Mouse (Mus musculus) layer of hippocampus, postnatal 25 days (tissue): ENCODE results near the gene Sprr2i. TPM values are rescaled to one million over a fixed set of nuclear protein-coding genes. Genes with fewer than 3 reads are reported as not detected.

Experiments used
- DNase-seq, 2 experiments: peaks; one replicate each; pipeline ENCODE4 v3.0.0; 2022; ENCODE audit warnings: mixed read lengths in 2 of 2, low spot score in 1 of 2; ENCODE audit errors: extremely low spot score in 1 of 2
- total RNA-seq, 2 experiments: library from RNA; stranded (reverse); gene quantifications; 2 replicates each; pipeline ENCODE4 v1.2.3; 2021

The Sprr2i gene
- not detected for total RNA-seq

DNA sequence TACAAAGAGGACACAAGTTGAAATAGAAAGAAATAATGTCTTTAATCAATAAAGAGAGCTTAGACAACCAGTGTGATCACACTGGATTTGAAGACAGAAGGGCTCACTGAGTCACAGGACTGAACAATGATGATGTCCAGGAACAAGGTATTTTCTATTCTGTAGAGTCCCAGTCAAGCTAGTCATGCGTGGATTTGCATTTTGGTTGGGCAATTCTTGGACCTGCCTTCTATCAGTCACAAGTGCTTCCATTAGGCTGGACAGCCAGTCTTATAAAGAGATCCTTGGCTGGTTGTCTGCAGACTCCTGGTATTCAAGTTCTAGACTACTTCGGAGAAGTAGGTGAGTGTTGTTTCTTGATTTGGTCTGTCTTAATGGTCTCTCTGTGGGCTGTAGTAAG, at the start of gene Sprr2i:
TSS of gene Sprr2i (plus strand) at position 301 of the 400 bp plus-strand sequence.
- DNase-seq = no peak

DNA sequence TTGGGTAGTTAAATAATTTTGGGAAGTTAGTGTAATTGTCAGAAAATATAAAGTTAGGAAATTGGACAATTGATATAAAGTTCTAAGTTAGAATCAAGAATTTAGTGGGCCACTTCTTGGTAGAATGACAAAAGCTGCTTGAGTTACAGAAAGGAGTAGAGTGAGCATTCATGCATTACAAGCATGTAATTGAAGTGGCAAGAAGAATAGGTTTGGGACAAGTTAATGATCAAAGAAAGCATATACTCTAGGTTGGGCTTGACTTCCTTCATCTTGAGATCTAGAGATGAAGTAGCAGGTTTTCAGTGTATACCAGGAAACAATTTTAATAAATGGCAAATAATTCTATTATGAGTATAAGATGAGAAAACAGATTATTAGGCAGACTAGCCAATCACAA, 46.2 kb upstream of the Sprr2i start:
- DNase-seq = no peak

DNA sequence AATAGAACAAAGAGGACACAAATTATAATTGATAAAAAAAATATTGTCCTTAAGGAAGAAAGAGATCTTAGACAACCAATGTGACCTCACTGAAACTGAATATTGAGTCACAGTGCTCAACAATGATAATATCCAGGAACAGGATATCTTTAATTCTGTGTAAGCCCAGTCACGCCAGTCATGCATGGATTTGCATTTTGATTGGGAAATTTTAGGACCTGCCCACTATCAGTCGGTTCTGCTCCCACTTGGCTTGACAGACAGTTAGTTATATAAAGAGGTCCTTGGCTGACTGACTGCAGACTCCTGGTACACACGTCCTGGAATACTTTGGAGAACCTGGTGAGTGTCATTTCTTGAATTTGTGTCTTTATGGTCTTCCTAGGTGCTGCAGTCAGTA, 42.9 kb upstream of the Sprr2i start, which contains the start of gene Sprr2f:
TSS of gene Sprr2f (plus strand) at position 301 of the 400 bp plus-strand sequence.
- no peak for DNase-seq

DNA sequence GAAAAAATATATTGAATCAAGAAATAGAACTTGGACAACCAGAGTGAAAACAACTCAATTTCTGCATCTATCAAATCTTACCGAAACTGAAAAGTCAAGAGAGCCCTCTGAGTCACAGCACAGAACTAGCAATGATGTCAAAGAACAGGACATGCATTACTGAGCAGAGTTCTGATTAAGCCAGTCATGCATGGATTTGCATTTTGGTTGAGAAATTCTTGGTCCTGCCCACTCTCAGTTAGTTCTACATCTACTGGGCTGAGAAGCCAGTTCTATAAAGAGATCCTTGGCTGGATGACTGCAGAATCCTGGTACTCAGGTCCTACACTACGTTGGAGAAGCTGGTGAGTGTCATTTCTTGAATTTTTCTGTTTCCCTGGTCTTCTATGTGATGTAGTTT, 34.2 kb upstream of the Sprr2i start:
- no peak for DNase-seq

GRCm38 (mm10) chr3:92385385-92385784, 22.4 kb upstream of the Sprr2i start, which contains the start of gene Sprr2h:
TSS of gene Sprr2h (plus strand) at chr3:92385685.
- no peak for DNase-seq

DNA sequence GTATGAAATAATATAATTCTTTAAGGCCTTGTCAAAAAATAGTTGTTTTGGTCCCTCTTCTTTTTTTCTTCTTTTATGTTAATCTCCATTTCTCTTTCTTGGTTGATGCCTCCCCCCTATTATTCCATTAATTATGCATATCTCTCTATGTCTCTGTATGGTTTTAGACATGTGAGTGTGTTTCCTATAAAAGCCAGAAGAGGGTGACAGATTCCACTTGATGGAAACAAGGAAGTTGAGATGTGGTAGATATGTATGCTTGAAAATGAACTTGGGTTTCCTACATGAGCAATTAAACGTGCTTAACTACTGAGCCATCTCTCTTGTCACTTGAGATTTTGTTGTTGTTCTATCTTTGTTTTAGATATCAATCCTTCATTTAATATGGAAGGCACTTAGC, 13.5 kb upstream of the Sprr2i start:
- DNase-seq = no peak

DNA sequence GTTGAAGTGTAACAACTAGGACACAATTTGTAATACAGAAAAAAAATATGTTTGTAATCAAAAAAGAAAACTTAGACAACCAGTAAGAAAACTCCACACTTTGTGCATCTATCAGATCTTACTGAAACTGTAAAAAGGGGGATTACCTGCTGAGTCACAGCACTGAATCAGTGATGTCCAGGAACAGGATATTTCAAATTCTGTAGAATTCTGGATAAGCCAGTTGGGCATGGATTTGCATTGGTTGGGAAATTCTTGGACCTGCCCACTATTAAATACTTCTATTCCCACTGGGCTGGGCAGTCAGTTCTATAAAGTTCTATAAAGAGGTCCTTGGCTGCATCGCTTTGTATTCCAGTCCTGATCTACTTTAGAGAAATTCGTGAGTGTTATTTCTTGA, 10.0 kb downstream of the Sprr2i start, which contains the start of gene Sprr2j-ps:
TSS of gene Sprr2j-ps (plus strand) at position 301 of the 400 bp plus-strand sequence.
- DNase-seq = no peak

GRCm38 (mm10) chr3:92429323-92429722, 21.5 kb downstream of the Sprr2i start, which contains the start of gene Gm9774:
TSS of gene Gm9774 (minus strand) at chr3:92429423.
- DNase-seq = no peak

DNA sequence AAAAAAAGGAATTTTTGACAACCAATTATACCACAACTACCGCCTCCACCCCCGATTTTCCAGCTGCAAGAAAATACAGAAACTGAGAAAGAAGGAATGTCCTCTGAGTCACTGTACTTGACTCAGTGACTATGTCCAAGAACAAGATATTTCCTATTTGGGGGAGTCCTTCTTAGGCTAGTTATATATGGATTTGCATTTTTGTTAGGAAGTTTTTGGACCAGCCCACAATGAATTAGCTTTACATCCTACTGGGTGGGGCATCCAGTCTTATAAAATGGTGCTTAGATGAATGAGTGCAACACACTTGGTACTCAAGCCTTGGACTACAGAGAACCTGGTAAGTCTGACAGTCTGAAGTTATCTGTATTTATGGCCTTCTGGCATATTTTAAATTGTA, 24.5 kb downstream of the Sprr2i start, which contains the start of gene Sprr2k:
TSS of gene Sprr2k (plus strand) at position 301 of the 400 bp plus-strand sequence.
- DNase-seq = no peak

DNA sequence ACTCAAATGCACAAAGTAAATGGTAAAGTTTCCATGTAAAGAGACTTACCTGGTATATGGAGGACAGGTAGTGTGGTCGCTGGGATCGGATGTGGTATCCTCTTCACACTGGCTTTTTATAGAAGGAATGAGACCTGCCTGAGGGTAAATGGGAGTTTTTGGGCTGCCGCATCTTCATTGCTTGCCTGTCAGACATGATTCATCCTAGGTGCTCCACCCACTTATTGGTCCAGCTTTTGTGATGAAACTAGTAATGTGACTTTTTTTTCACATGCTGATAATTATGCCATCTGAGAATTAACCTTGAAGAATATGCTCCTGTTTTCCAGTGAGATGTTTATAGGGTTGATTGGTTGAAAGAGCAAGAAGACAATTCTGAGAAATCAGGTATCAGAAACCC, 30.9 kb downstream of the Sprr2i start, which contains the start of gene Sprr1b:
TSS of gene Sprr1b (minus strand) at position 101 of the 400 bp plus-strand sequence.
- DNase-seq = no peak

DNA sequence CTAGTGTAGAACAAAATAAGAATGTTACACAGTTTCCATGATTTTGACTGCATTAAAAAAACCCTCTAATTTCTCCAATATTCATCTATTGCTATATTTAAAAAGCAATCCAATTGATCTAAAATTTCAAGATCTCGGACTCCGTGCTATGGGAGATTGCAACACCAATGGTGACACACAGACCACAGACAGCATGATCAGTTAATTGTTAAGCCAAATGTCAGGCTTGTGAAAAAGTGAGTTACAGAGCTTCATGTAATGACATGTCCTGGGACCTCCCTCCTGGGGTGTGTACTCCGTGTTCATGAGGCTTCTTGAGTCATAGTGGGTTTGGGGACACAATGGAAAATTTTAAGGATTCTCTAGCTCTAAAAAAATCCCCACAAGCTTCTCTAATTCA, 32.4 kb downstream of the Sprr2i start:
- DNase-seq = no peak

DNA sequence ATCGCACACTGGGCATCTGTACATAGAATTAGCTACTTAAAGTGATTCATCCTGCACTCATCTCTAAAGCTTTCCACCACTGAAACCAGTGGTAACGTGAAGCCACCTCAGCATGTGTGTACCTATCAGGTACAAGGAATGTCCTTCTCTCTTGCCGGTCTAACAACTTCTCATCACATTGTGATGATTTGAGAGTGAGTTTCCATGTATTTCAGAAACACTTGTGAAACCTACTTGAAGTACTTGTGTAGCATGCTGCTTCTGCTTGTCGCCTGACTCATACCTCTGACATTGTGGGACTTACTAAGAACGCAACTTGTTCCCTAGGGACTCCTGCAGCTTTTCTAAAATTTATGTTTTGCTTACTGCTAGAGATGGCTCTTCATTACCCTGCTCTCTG, 47.4 kb downstream of the Sprr2i start:
- no peak for DNase-seq

DNA sequence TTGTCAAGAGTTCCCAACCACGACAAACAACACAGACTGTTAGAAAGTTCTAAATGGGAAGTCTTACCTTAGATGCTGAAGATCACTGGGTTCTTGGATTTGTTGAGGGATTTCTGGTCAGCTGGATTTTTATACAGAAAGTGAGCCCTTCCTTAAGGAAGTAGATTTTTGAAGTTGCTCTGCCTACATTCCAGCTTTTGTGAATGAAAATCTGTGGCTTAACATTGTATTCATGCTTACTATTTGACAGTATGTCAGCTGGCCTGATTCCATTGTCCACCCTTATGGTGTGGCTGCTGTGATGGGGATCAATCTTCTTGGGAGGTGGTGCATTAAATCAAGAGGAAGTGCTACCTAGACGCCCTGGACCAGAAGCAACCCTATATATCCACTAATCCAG, 50.8 kb downstream of the Sprr2i start, which contains the start of gene Sprr3:
TSS of gene Sprr3 (minus strand) at position 101 of the 400 bp plus-strand sequence.
- no peak for DNase-seq

Other genes with a start within 250 kb of the Sprr2i start
- not detected for gene Sprr2a1, start 192.2 kb upstream of the Sprr2i start, total RNA-seq
- not detected for gene Sprr2a2, start 192.1 kb upstream of the Sprr2i start, total RNA-seq
- not detected for gene Sprr2a3, start 122.6 kb upstream of the Sprr2i start, total RNA-seq
- not detected for gene Sprr2b, start 91.4 kb upstream of the Sprr2i start, total RNA-seq
- gene Sprr2d, start 68.9 kb upstream of the Sprr2i start, total RNA-seq = not detected
- not detected for gene Sprr2e, start 55.8 kb upstream of the Sprr2i start, total RNA-seq
- gene Sprr2f, start 42.8 kb upstream of the Sprr2i start, total RNA-seq = not detected
- gene Sprr2h, start 22.3 kb upstream of the Sprr2i start, total RNA-seq = not detected
- gene Sprr2j-ps, start 10.1 kb downstream of the Sprr2i start, total RNA-seq = not detected
- gene Gm9774, start 21.4 kb downstream of the Sprr2i start, total RNA-seq = 1 to 10 TPM; 2.3 to 3.6 TPM
- not detected for gene Sprr2k, start 24.6 kb downstream of the Sprr2i start, total RNA-seq
- not detected for gene Sprr1b, start 30.8 kb downstream of the Sprr2i start, total RNA-seq
- gene Sprr3, start 50.7 kb downstream of the Sprr2i start, total RNA-seq = not detected
- gene Sprr1a, start 77.9 kb downstream of the Sprr2i start, total RNA-seq = not detected
- not detected for gene Sprr4, start 92.5 kb downstream of the Sprr2i start, total RNA-seq
- not detected for gene 2310046K23Rik, start 126.5 kb downstream of the Sprr2i start, total RNA-seq
- gene Ivl, start 165.7 kb downstream of the Sprr2i start, total RNA-seq = not detected
- gene Smcp, start 181.0 kb downstream of the Sprr2i start, total RNA-seq = not detected
- not detected for gene 2210017I01Rik, start 199.5 kb downstream of the Sprr2i start, total RNA-seq
- gene Lce6a, start 213.7 kb downstream of the Sprr2i start, total RNA-seq = not detected
- gene Lce1a1, start 240.3 kb downstream of the Sprr2i start, total RNA-seq = not detected
- not detected for gene Lce1b, start 248.9 kb downstream of the Sprr2i start, total RNA-seq